ENCODE assay signal across 10 mouse cellular contexts in genomic region chr10:42562272-42562671, GRCm38 (mm10). TPM values are rescaled to one million over a fixed set of nuclear protein-coding genes. Genes with fewer than 3 reads are reported as not detected.
DNase-seq lines count a peak whose midpoint lies in the region; ATAC-seq and TF ChIP-seq lines count a peak whose summit lies in the region.
"Had no signal": no experiment of that assay in that cellular context is flagged by ENCODE, and none has a peak within 500 bp of the region (broad histone marks: within the 10 kb centered on the region; RNA-seq: fewer than 3 reads in every experiment).

No protein-coding gene starts in this region.

- TF ChIP-seq CTCF in heart, postnatal 0 days (IDR thresholded peaks at IDR 0.05; ENCODE audit: low read depth) = no peak
- TF ChIP-seq CTCF in heart, adult 2 months (IDR thresholded peaks at IDR 0.05) = no peak
- no peak for TF ChIP-seq CTCF in layer of hippocampus, adult 2 months (conservative IDR thresholded peaks at IDR 0.05)
- no peak for TF ChIP-seq CTCF in thymus, adult 2 months (IDR thresholded peaks at IDR 0.05; ENCODE audit: borderline replicate concordance, control insufficient read depth, extremely low read depth, insufficient read depth, low read length, poor library complexity)

- no peaks in the 10 kb centered on the region for H3K36me3 ChIP-seq in heart, postnatal 0 days (replicated peaks; ENCODE audit: control insufficient read depth, insufficient read depth, low read length)
- no peaks in the 10 kb centered on the region for H3K36me3 ChIP-seq in heart, adult 2 months (ENCODE audit: control insufficient read depth, insufficient read depth, low read length)
- H3K36me3 ChIP-seq in intestine, embryonic 15.5 days = no peaks in the 10 kb centered on the region
- no peaks in the 10 kb centered on the region for H3K36me3 ChIP-seq in thymus, adult 2 months (ENCODE audit: control insufficient read depth, insufficient read depth, low read length)
- H3K36me3 ChIP-seq: hindbrain, embryonic 15.5 days had no signal

- H3K4me3 ChIP-seq in heart, postnatal 0 days (ENCODE audit: low read depth, low read length) = no peak overlapping the region
- H3K4me3 ChIP-seq in heart, adult 2 months = no peak overlapping the region
- no peak overlapping the region for H3K4me3 ChIP-seq in intestine, embryonic 15.5 days (replicated peaks)
- no peak overlapping the region for H3K4me3 ChIP-seq in layer of hippocampus, adult 2 months
- H3K4me3 ChIP-seq in thymus, adult 2 months (ENCODE audit: control insufficient read depth, insufficient read depth, low read length) = no peak overlapping the region
- H3K4me3 ChIP-seq: hindbrain, embryonic 15.5 days had no signal

- H3K4me2 ChIP-seq in heart, postnatal 0 days (ENCODE audit: low read depth, low read length) = no peak overlapping the region
- H3K4me2 ChIP-seq in intestine, embryonic 15.5 days (replicated peaks) = no peak overlapping the region
- H3K4me2 ChIP-seq: hindbrain, embryonic 15.5 days had no signal

- WGBS in heart, postnatal 0 days = 2% methylated on average over 12 of the region's 12 CpGs
- 4% methylated on average over 12 of the region's 12 CpGs for WGBS in heart, adult 2 months
- 1% methylated on average over 12 of the region's 12 CpGs for WGBS in intestine, embryonic 15.5 days
- 7% methylated on average over 12 of the region's 12 CpGs for WGBS in thymus, adult 2 months

- peak; percentile 39 for DNase-seq in heart, postnatal 0 days (ENCODE audit: low spot score)
- no peak for DNase-seq in heart, adult 2 months
- DNase-seq in Muller cell, postnatal 12 days (ENCODE audit: inconsistent ontology term) = peak; percentile 34
- DNase-seq in lung, postnatal 36 days = peak; percentile 21
- DNase-seq in layer of hippocampus, adult 2 months (ENCODE audit: low spot score in 2 of 2) = no peak
- no peak for DNase-seq in thymus, adult 2 months
- no peak for DNase-seq in urinary bladder, postnatal 25 days (ENCODE audit: low spot score)
- DNase-seq: cerebellum, postnatal 25 days had no signal

- H3K79me2 ChIP-seq in heart, adult 2 months (replicated peaks; ENCODE audit: control insufficient read depth, insufficient read depth, low read length) = no peaks in the 10 kb centered on the region

- no peaks in the 10 kb centered on the region for H3K9me3 ChIP-seq in heart, postnatal 0 days (replicated peaks; ENCODE audit: control insufficient read depth, low read length)
- H3K9me3 ChIP-seq in intestine, embryonic 15.5 days = no peaks in the 10 kb centered on the region
- H3K9me3 ChIP-seq: hindbrain, embryonic 15.5 days had no signal

- peaks cover 53% of the 10 kb centered on the region for H3K27me3 ChIP-seq in heart, postnatal 0 days (ENCODE audit: control insufficient read depth, insufficient read depth, low read length)
- peaks cover 14% of the 10 kb centered on the region for H3K27me3 ChIP-seq in heart, adult 2 months (ENCODE audit: control insufficient read depth, insufficient read depth, low read length)
- H3K27me3 ChIP-seq in intestine, embryonic 15.5 days (replicated peaks) = peaks cover 35% of the 10 kb centered on the region
- H3K27me3 ChIP-seq in thymus, adult 2 months (ENCODE audit: control insufficient read depth, insufficient read depth, low read length) = peaks cover 3% of the 10 kb centered on the region

- H3K27ac ChIP-seq in heart, postnatal 0 days (ENCODE audit: low read depth) = no peak overlapping the region
- no peak overlapping the region for H3K27ac ChIP-seq in heart, adult 2 months
- H3K27ac ChIP-seq in intestine, embryonic 15.5 days = no peak overlapping the region
- no peak overlapping the region for H3K27ac ChIP-seq in layer of hippocampus, adult 2 months
- H3K27ac ChIP-seq in thymus, adult 2 months (ENCODE audit: control insufficient read depth, insufficient read depth, low read length) = no peak overlapping the region
- H3K27ac ChIP-seq: hindbrain, embryonic 15.5 days had no signal

- no peak for TF ChIP-seq EP300 in heart, postnatal 0 days (IDR thresholded peaks at IDR 0.05; ENCODE audit: low read depth)
- no peak for TF ChIP-seq EP300 in heart, adult 2 months (IDR thresholded peaks at IDR 0.05; ENCODE audit: insufficient read depth, low read depth, low read length)

- TF ChIP-seq POLR2A in heart, adult 2 months (IDR thresholded peaks at IDR 0.05; ENCODE audit: insufficient read depth, low read depth, low read length) = no peak
- no peak for TF ChIP-seq POLR2A in thymus, adult 2 months (IDR thresholded peaks at IDR 0.05; ENCODE audit: control insufficient read depth, extremely low read depth, insufficient read depth, low read length, poor library complexity)

- no peaks in the 10 kb centered on the region for H3K4me1 ChIP-seq in heart, postnatal 0 days (ENCODE audit: control insufficient read depth, insufficient read depth)
- H3K4me1 ChIP-seq in heart, adult 2 months (ENCODE audit: control insufficient read depth, insufficient read depth, low read length) = no peaks in the 10 kb centered on the region
- 0 out of 2 replicates have a peak, but pooled peaks cover 2% of the 10 kb centered on the region for H3K4me1 ChIP-seq in intestine, embryonic 15.5 days (replicated peaks)
- H3K4me1 ChIP-seq in thymus, adult 2 months (replicated peaks; ENCODE audit: control insufficient read depth, insufficient read depth, low read length) = no peaks in the 10 kb centered on the region
- H3K4me1 ChIP-seq: hindbrain, embryonic 15.5 days had no signal

- ATAC-seq in heart, postnatal 0 days (ENCODE audit: insufficient read depth, low read depth) = peak; percentile 63; the same call in 1 of the 2 replicates
- ATAC-seq in intestine, embryonic 15.5 days = peak; percentile 36; the same call in 1 of the 2 replicates

- H3K9ac ChIP-seq in heart, postnatal 0 days (replicated peaks; ENCODE audit: low read depth, low read length) = no peak overlapping the region
- no peak overlapping the region for H3K9ac ChIP-seq in heart, adult 2 months (ENCODE audit: low read depth, low read length)
- H3K9ac ChIP-seq in intestine, embryonic 15.5 days = no peak overlapping the region
- H3K9ac ChIP-seq: hindbrain, embryonic 15.5 days had no signal

- intact Hi-C loops in heart, adult 2 months (cut with DNase I) = no loop called here

RNA-seq across cellular contexts. Expression of gene Nr2e1, which starts 21.2 kb away (rescaled TPM):
- not detected in 2 replicates for total RNA-seq in heart, postnatal 0 days (2014; rRNA removed; ENCODE audit: low replicate concordance)
- polyA plus RNA-seq in heart, postnatal 0 days (2015; fragmentation: Nextera tagmentation; extraction: Ambion mirVana) = not detected in 2 replicates
- total RNA-seq in heart, adult 2 months (2021) = not detected
- not detected in 2 replicates for polyA plus RNA-seq in heart, adult 2 months (2012; rRNA removed)
- polyA plus RNA-seq in intestine, embryonic 15.5 days (2015; fragmentation: Nextera tagmentation; extraction: Ambion mirVana) = 0.05 TPM in 1 of 2 replicates, not detected in the other
- 10 to 100 TPM; 13.7 to 15.2 TPM for total RNA-seq in layer of hippocampus, adult 2 months (2021)
- polyA plus RNA-seq in thymus, adult 2 months (2012; rRNA removed) = not detected in 2 replicates

RNA-seq across cellular contexts. Expression of gene Ostm1, which starts 21.4 kb away (rescaled TPM):
- total RNA-seq in heart, postnatal 0 days (2014; rRNA removed; ENCODE audit: low replicate concordance) = 13.8 and 26.7 TPM in 2 replicates
- 17.7 and 20.2 TPM in 2 replicates for polyA plus RNA-seq in heart, postnatal 0 days (2015; fragmentation: Nextera tagmentation; extraction: Ambion mirVana)
- total RNA-seq in heart, adult 2 months (2021) = 10 to 100 TPM; 18.0 to 19.2 TPM
- 14.0 and 18.4 TPM in 2 replicates for polyA plus RNA-seq in heart, adult 2 months (2012; rRNA removed)
- polyA plus RNA-seq in intestine, embryonic 15.5 days (2015; fragmentation: Nextera tagmentation; extraction: Ambion mirVana) = 14.5 and 16.3 TPM in 2 replicates
- total RNA-seq in layer of hippocampus, adult 2 months (2021) = 10 to 100 TPM; 53.0 to 54.7 TPM
- polyA plus RNA-seq in thymus, adult 2 months (2012; rRNA removed) = 63.0 and 69.4 TPM in 2 replicates

Comparison
In these comparisons a context has a peak if more than half of its experiments do, and no peak if none do; other contexts are left out.
1. DNase-seq: peak in heart, postnatal 0 days (single experiment), Muller cell, postnatal 12 days (single experiment) and lung, postnatal 36 days (single experiment); none in heart, adult 2 months (0 of 2), layer of hippocampus, adult 2 months (0 of 2), thymus, adult 2 months (single experiment) and urinary bladder, postnatal 25 days (single experiment).